Mouse (Mus musculus) yolk sac, embryonic 10.5 days (tissue): ENCODE data around the gene Clcn1.

Experiments
- DNase-seq: peaks from one replicate; pipeline ENCODE4 v3.0.0-alpha.2; 2017; ENCODE audit warnings: low spot score

Clcn1 gene

GRCm38 (mm10) chr6:42309816-42310378 is 23.4 kb downstream of the Clcn1 start:
- DNase-seq: no peak

- no peak for DNase-seq
Measured at GRCm38 (mm10) chr6:42310427-42311053, 24.1 kb downstream of the Clcn1 start.

GRCm38 (mm10) chr6:42318293-42318692 is 31.8 kb downstream of the Clcn1 start:
- no peak for DNase-seq

GRCm38 (mm10) chr6:42323371-42324066 is 37.0 kb downstream of the Clcn1 start:
- DNase-seq: no peak

GRCm38 (mm10) chr6:42324067-42324481 is 37.6 kb downstream of the Clcn1 start:
- DNase-seq: peak; percentile 5

- peak; percentile 38 for DNase-seq
Measured at GRCm38 (mm10) chr6:42324482-42325267, 38.2 kb downstream of the Clcn1 start, which contains the start of gene Fam131b. TSS of gene Fam131b (minus strand) at chr6:42324643.

- DNase-seq: peak; percentile 21
Measured at GRCm38 (mm10) chr6:42325268-42325609, 38.8 kb downstream of the Clcn1 start.

GRCm38 (mm10) chr6:42326509-42326908 is 40.0 kb downstream of the Clcn1 start:
- no peak for DNase-seq

GRCm38 (mm10) chr6:42328757-42329156 is 42.3 kb downstream of the Clcn1 start:
- no peak for DNase-seq

- no peak for DNase-seq
Measured at GRCm38 (mm10) chr6:42330216-42330615, 43.7 kb downstream of the Clcn1 start.

GRCm38 (mm10) chr6:42330946-42331345 is 44.5 kb downstream of the Clcn1 start:
- no peak for DNase-seq

GRCm38 (mm10) chr6:42339189-42339588 is 52.7 kb downstream of the Clcn1 start:
- DNase-seq: no peak

GRCm38 (mm10) chr6:42339981-42340380 is 53.5 kb downstream of the Clcn1 start:
- DNase-seq: no peak

- DNase-seq: no peak
Measured at GRCm38 (mm10) chr6:42342171-42342570, 55.7 kb downstream of the Clcn1 start.

- no peak for DNase-seq
Measured at GRCm38 (mm10) chr6:42343361-42344120, 57.1 kb downstream of the Clcn1 start.

GRCm38 (mm10) chr6:42344255-42344654 is 57.8 kb downstream of the Clcn1 start:
- no peak for DNase-seq

- DNase-seq: no peak
Measured at GRCm38 (mm10) chr6:42348281-42349005, 62.0 kb downstream of the Clcn1 start.

GRCm38 (mm10) chr6:42349006-42349425 is 62.5 kb downstream of the Clcn1 start:
- peak; percentile 78 for DNase-seq

GRCm38 (mm10) chr6:42349426-42350020 is 63.0 kb downstream of the Clcn1 start, which contains the start of gene Zyx:
TSS of gene Zyx (plus strand) at chr6:42349630.
- peak; percentile 98 for DNase-seq
